Mouse (Mus musculus) embryo, embryonic 10 days (tissue): ENCODE results near the gene Arhgap10.

ENCODE experiments used
- DNase-seq: peaks from one replicate; pipeline ENCODE4 v3.0.0-alpha.2; 2015; ENCODE audit warnings: low spot score

Gene Arhgap10

GRCm38 (mm10) chr8:77517301-77518200 is at the start of gene Arhgap10:
Gene Arhgap10, minus strand, starts transcription at chr8:77517953.
- DNase-seq, result peak; percentile 91

DNA sequence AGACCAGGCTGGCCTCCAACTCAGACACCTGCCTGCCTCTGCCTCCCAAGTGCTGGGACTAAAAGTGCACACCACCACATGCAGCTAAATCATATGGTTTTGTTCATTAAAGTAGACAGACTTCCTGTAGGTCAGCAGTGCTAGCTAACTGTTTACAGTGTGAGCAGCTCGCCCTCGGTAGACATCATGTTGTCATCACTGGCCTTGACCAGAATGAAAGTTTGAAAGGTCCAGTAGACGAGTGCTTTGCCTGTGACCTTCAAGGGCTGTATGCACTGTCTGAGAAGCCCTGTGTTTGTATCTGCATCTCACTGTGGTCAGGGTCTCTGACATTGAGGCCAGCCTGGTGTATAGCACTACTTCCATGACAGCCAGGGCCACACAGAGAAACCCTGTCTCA is 43.7 kb upstream of the Arhgap10 start:
- no peak for DNase-seq

GRCm38 (mm10) chr8:77552491-77552890 is 34.7 kb upstream of the Arhgap10 start:
- no peak for DNase-seq

DNA sequence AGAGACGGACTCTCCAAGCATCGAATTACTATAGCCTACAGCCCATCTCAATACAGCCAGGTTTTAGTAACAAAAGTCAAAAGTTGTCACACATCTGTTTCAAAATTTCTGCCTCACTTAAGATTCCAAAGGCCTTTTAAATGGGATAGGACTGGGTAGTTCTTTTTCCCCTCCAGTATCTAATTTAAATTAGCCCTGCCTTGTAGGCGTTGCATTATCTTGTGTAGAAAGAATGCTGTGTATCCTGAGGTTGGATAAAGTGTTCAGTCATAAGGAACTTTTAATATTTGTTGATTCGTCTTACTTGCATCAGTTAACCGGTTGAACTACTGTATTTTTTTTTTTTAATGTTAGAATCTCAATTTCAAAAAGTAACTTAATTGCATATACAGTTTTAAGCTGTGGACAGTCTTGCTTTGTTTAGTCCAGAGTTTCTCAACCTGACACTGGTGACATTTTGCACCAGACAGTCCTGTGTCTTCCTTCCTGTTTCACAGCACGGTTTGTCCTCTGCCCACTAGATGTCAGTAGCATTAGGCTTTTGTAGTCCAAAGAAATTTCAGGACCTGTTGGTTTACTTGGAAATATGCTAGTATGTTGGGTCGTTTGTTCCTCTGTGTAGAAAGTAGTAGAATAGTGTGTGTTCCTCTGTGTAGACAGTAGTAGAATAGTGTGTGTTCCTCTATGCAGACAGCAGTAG is 32.3 kb upstream of the Arhgap10 start:
- peak; percentile 76 for DNase-seq

DNA sequence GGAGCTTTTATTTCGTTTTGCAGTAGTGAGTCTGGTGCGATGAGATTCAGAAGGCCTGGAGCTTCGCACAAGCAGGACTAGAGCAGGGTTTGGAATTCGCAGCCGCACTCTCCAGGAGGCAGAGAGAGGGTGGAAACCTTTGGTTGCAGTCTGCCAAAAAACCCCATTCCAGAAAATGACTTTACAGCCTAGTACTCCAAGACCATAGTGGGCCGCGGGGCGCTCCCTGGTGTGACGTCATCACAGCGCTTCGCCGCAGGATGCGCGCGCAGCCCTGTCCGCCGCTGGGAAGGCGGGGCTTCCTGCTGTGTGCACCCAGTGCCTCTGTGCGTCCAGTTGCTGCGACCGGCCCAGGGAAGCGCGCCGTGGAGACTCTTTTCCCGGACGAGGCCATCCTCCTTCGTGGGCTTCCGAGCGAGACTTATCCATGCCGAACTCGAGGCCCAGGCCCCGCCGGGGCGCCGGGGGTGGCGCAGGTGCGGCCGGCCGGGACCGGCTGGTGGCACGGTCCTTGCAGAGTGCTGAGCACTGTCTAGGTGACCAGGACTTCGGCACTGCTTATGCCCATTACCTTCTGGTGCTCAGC is 31.5 kb upstream of the Arhgap10 start, which contains the start of gene Prmt9:
Gene Prmt9 (plus strand): TSS at position 277 of the 586 bp plus-strand sequence.
- peak; percentile 96 for DNase-seq

DNA sequence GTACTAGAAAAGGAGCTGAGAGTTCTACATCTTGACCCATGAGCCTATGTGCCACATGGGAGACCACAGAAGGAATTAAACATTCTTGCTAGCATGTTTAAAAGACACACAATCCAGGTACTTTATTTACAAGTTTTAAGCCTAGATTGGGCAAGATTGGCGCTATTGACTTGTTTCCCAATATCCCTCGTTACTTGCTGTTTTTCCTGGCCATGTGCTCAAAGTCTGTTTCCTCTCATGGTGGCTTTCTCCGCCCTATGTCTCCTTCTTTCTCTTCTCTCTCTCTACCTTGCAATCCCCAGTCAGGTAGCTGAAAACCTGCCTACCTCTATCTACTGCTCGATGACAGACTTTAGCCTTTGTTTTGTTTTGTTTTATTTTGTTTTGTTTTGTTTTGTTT is 27.9 kb upstream of the Arhgap10 start:
- no peak for DNase-seq

GRCm38 (mm10) chr8:77544428-77544827 is 26.7 kb upstream of the Arhgap10 start:
- no peak for DNase-seq

GRCm38 (mm10) chr8:77543152-77543777 is 25.5 kb upstream of the Arhgap10 start:
- no peak for DNase-seq

DNA sequence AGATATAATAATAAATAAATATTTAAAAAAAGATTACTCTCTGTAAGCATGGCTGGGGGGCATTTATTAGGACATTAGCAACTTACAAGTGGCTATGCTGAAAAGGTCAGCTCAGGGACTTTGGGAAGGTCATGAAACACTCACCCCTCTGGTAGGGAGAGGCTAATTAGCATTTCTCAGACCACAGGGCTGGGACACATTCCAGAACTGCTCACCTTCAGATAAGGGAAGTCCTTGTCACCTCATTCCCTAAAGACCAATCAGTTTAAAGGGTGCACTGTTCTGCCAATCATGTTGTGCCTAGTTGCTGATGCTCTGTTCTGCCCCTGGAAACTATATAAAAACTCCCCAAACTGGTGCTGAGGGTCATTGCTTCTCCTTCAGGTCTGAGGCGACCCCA is 20.5 kb upstream of the Arhgap10 start:
- no peak for DNase-seq

GRCm38 (mm10) chr8:77536821-77537220 is 19.1 kb upstream of the Arhgap10 start:
- DNase-seq, result no peak

DNA sequence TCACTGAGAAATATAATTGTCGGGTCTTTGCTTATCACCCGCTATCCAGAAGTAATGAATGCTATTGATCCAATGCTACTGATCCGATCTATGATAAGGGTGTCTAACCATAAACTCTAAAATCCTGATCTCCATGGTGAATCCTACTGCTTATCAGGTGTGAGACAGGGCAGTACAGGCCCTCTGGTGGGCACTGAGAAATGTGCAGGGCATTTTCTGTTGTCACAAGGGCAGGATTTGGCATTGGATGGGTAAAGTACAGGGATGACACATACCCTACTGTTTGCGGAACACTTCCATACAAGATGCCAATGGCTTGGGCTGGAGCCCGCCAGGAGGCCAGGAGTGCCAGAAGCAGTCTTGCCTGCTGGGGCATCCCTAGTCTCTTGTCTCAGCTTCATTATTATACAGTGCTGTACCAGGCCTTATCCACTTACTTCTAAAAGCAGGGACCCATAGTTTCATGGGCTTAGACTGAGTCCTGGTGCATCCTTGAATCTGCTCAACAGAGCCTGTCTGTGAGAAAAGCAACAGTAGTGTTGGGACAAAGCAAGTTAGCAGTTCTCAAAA is 17.4 kb upstream of the Arhgap10 start:
- no peak for DNase-seq

- no peak for DNase-seq
These were observed 16.7 kb upstream of the Arhgap10 start for GRCm38 (mm10) chr8:77534358-77534992.

DNA sequence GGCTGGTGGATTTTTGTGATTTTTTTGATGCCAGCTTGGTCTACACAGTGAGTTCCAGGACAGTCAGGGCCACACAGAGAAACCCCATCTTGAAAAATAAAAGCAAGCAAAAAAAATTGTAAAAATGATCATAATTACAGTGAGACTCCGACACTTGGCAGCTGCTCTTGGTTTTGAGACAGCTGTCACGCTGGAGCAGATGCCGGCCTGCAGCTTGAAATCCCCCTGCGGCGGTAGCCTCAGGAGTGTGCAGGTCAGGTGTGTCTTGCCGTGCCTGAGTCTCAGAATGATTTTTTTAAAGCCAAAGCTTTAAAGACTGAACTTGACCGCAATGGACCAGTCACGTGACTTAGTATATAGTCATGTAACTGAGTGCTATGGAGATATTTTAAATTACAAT is 8.4 kb upstream of the Arhgap10 start:
- no peak for DNase-seq

GRCm38 (mm10) chr8:77524906-77525305 is 7.2 kb upstream of the Arhgap10 start:
- DNase-seq, result no peak

- no peak for DNase-seq
These were observed 6.4 kb upstream of the Arhgap10 start for GRCm38 (mm10) chr8:77524018-77524615.

- DNase-seq, result no peak
These were observed 5.2 kb upstream of the Arhgap10 start for GRCm38 (mm10) chr8:77522984-77523383.

GRCm38 (mm10) chr8:77521028-77521785 is 3.5 kb upstream of the Arhgap10 start:
- DNase-seq, result no peak

GRCm38 (mm10) chr8:77520601-77521000 is 2.8 kb upstream of the Arhgap10 start:
- DNase-seq, result no peak

DNA sequence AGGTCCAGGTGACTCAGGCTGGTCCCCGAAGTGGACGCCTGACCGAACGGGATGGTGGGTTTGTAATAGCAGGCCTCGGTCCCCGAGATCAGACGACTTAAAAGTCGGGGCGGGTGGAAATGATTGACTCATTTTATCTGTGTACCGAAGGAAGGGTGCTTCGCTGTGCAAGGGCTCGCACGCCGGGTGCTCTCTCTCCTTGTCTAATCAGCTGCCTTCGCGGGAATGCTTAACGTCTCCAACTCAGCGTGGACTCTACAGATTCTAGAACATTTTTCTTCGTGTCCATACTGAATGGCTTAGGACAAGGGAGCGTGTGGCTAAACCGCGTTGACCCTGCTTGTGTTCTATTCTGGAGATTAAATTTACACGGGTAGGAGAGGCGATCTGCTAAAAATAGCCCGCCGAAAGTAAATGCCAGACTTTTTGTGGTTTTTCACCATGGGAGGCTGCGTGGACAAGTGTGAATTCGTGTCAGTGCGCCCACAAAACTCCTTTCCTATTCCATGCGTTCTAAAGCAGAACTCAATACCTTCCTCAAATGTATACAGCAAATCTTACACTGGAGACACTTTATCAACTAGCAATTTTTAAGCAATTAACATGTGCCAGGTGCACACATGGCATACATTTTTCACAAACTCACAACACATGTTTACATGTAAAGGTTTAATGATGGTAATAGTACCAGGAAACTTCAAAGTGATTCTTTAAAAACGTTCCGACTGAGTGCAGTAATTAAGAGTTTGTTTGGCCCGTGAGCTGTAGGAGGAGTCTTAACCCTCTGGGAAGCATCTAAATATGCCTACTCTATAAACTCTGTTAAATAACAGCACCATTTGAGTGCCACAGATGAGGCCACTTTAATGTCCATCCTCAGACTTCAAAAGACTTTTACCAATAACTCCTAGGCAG is 705 bp upstream of the Arhgap10 start:
- DNase-seq, result no peak
